23 mouse cellular contexts compared by ENCODE assay signal in the genomic region with DNA sequence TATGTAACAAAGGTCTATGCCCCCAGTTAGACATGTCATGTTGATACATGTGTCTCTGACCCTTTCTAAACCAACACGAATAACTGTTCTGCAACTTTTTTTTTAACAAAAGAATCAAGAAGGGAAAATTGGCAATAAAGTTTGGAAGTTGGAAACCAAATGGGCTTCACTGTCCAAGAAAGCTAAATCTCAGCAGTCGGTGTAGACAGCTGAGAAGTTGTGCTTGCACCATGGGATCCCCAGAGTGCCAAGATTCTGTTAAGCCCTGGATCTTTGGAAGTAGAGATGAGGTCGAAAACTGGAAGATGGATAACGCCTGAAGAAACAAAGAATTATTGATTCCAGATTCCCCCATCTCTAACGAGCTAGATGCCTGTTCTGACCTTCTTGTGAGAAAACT. TPM values are rescaled to one million over a fixed set of nuclear protein-coding genes. Genes with fewer than 3 reads are reported as not detected.
DNase-seq lines count a peak whose midpoint lies in the region; ATAC-seq lines count a peak whose summit lies in the region.
"Had no signal": no experiment of that assay in that cellular context is flagged by ENCODE, and none has a peak within 500 bp of the region (broad histone marks: within the 10 kb centered on the region; RNA-seq: fewer than 3 reads in every experiment).

No protein-coding gene starts in this region.

- no peaks in the 10 kb centered on the region for H3K36me3 ChIP-seq in heart, embryonic 12.5 days
- H3K36me3 ChIP-seq: embryonic facial prominence, embryonic 15.5 days; forebrain, embryonic 10.5 days; liver, embryonic 13.5 days had no signal

- DNase-seq in gastrocnemius, adult 18-20 months (ENCODE audit: low spot score), result peak; percentile 69
- no peak for DNase-seq in gastrocnemius, postnatal 36 days
- peak; percentile 57 to 61 for DNase-seq in heart, postnatal 10 days
- DNase-seq in 3T3-L1 (ENCODE audit: low read depth, low spot score), result peak; percentile 38
- peak; percentile 53 for DNase-seq in gastrocnemius, postnatal 25 days
- no peak for DNase-seq in adrenal gland, adult 18-20 months (ENCODE audit: low spot score in 2 of 2)
- DNase-seq in adrenal gland, postnatal 14 days, result no peak
- DNase-seq: adrenal gland, adult 8-10 months; cerebellum, postnatal 10 days; kidney, adult 8-10 months; kidney, postnatal 25 days; layer of hippocampus, adult 9-11 months; left cerebral cortex, postnatal 4 days; liver, embryonic 13.5 days; retina, postnatal 1 day; thymus, adult 2 months had no signal

- H3K4me2 ChIP-seq in heart, embryonic 12.5 days, result no peak overlapping the region
- H3K4me2 ChIP-seq: embryonic facial prominence, embryonic 15.5 days; hindbrain, embryonic 14.5 days; liver, embryonic 13.5 days; midbrain, embryonic 11.5 days had no signal

- H3K9me3 ChIP-seq in heart, embryonic 12.5 days (replicated peaks), result no peaks in the 10 kb centered on the region
- H3K9me3 ChIP-seq: embryonic facial prominence, embryonic 15.5 days; liver, embryonic 13.5 days had no signal

- no peak overlapping the region for H3K4me3 ChIP-seq in heart, embryonic 12.5 days
- H3K4me3 ChIP-seq: embryonic facial prominence, embryonic 15.5 days; forebrain, embryonic 10.5 days; left cerebral cortex, adult 2 months; liver, embryonic 13.5 days had no signal

- H3K27ac ChIP-seq in heart, embryonic 12.5 days (ENCODE audit: poor library complexity, severe bottlenecking), result no peak overlapping the region
- H3K27ac ChIP-seq: embryonic facial prominence, embryonic 15.5 days; forebrain, embryonic 10.5 days; hindbrain, embryonic 14.5 days; left cerebral cortex, adult 2 months; liver, embryonic 13.5 days had no signal

- H3K27me3 ChIP-seq in heart, embryonic 12.5 days (replicated peaks), result 0 out of 2 replicates have a peak, but pooled peaks cover 5% of the 10 kb centered on the region
- H3K27me3 ChIP-seq: CH12.LX; embryonic facial prominence, embryonic 15.5 days had no signal

- H3K9ac ChIP-seq in heart, embryonic 12.5 days, result no peak overlapping the region
- H3K9ac ChIP-seq: embryonic facial prominence, embryonic 15.5 days; hindbrain, embryonic 14.5 days; liver, embryonic 13.5 days had no signal

- no peaks in the 10 kb centered on the region for H3K4me1 ChIP-seq in heart, embryonic 12.5 days (replicated peaks)

- intact Hi-C loops in gastrocnemius, postnatal 36 days (cut with DNase I), result no loop called here
- intact Hi-C loops in heart, postnatal 10 days (cut with DNase I), result no loop called here

- 77% methylated on average over 5 of the region's 5 CpGs for WGBS in heart, embryonic 12.5 days

- no peak for ATAC-seq in heart, embryonic 12.5 days (ENCODE audit: insufficient number of reproducible peaks, low FRiP score)

RNA-seq across cellular contexts. Expression of gene Prokr1, which starts 25.4 kb away (rescaled TPM):
- total RNA-seq in gastrocnemius, adult 18-20 months (2021), result 1 to 10 TPM in 1 of 2 experiments, under 1 TPM in 1; 0.98 to 1.5 TPM
- 1 to 10 TPM; 1.9 to 3.1 TPM for total RNA-seq in gastrocnemius, postnatal 36 days (2021)
- total RNA-seq in heart, postnatal 10 days (2021), result 1 to 10 TPM in 1 of 2 experiments, under 1 TPM in 1; 0.97 to 1.2 TPM
- polyA plus RNA-seq in heart, embryonic 12.5 days (2016; fragmentation: Nextera tagmentation; extraction: Ambion mirVana), result 4.3 and 4.8 TPM in 2 replicates
- 1 to 10 TPM; 2.1 to 2.3 TPM for total RNA-seq in gastrocnemius, postnatal 25 days (2021)
- total RNA-seq in adrenal gland, adult 18-20 months (2021), result under 1 TPM; 0.13 to 0.64 TPM
- 0.71 and 0.93 TPM in 2 replicates for total RNA-seq in adrenal gland, postnatal 14 days (2021)

RNA-seq across cellular contexts. Expression of gene Arhgap25, which starts 32.1 kb away (rescaled TPM):
- under 1 TPM; 0.57 to 0.87 TPM for total RNA-seq in gastrocnemius, adult 18-20 months (2021)
- 1 to 10 TPM; 1.1 to 1.3 TPM for total RNA-seq in gastrocnemius, postnatal 36 days (2021)
- 1 to 10 TPM; 5.2 to 6.5 TPM for total RNA-seq in heart, postnatal 10 days (2021)
- polyA plus RNA-seq in heart, embryonic 12.5 days (2016; fragmentation: Nextera tagmentation; extraction: Ambion mirVana), result 2.1 and 2.5 TPM in 2 replicates
- total RNA-seq in gastrocnemius, postnatal 25 days (2021), result 1 to 10 TPM in 1 of 2 experiments, under 1 TPM in 1; 0.82 to 1.3 TPM
- 1 to 10 TPM; 2.9 to 5.0 TPM for total RNA-seq in adrenal gland, adult 18-20 months (2021)
- total RNA-seq in adrenal gland, postnatal 14 days (2021), result 5.2 and 10.5 TPM in 2 replicates

Comparison
In these comparisons a context has a peak if more than half of its experiments do, and no peak if none do; other contexts are left out.
1. DNase-seq: peak in gastrocnemius, adult 18-20 months (single experiment), heart, postnatal 10 days (2 of 2), 3T3-L1 (single experiment) and gastrocnemius, postnatal 25 days (single experiment); none in gastrocnemius, postnatal 36 days (0 of 2), adrenal gland, adult 18-20 months (0 of 2) and adrenal gland, postnatal 14 days (single experiment).